Mouse (Mus musculus) intestine, embryonic 15.5 days (tissue): ENCODE measurements around the gene Ube2j2. TPM values are rescaled to one million over a fixed set of nuclear protein-coding genes. Genes with fewer than 3 reads are reported as not detected.

ENCODE experiments used
- ATAC-seq: fragments of 200-750 bp; cut with Nextera tagmentation; 2 replicates; pipeline ENCODE4 v1.8.0; 2017; ENCODE audit warnings: moderate TSS enrichment, moderate library complexity
- H3K27ac ChIP-seq: fragments of 300-500 bp; sonication (generic); 2 replicates; pipeline ENCODE4 v1.5.1; 2015; ENCODE audit warnings: mild to moderate bottlenecking, inconsistent platforms
- H3K27me3 ChIP-seq: fragments of 300-500 bp; sonication (generic); replicated peaks from 2 replicates; pipeline ENCODE4 v1.6.1; 2015; ENCODE audit warnings: inconsistent platforms
- H3K36me3 ChIP-seq: fragments of 300-500 bp; sonication (generic); 2 replicates; pipeline ENCODE4 v1.6.1; 2015; ENCODE audit warnings: inconsistent platforms
- H3K4me1 ChIP-seq: fragments of 300-500 bp; sonication (generic); replicated peaks from 2 replicates; pipeline ENCODE4 v1.6.1; 2015; ENCODE audit warnings: inconsistent platforms
- H3K4me2 ChIP-seq: fragments of 300-500 bp; sonication (generic); replicated peaks from 2 replicates; pipeline ENCODE4 v1.6.1; 2015; ENCODE audit warnings: mild to moderate bottlenecking, inconsistent platforms
- H3K4me3 ChIP-seq: fragments of 300-500 bp; sonication (generic); replicated peaks from 2 replicates; pipeline ENCODE4 v1.5.1; 2015; ENCODE audit warnings: inconsistent platforms
- H3K9ac ChIP-seq: fragments of 300-500 bp; sonication (generic); 2 replicates; pipeline ENCODE4 v1.6.1; 2015; ENCODE audit warnings: inconsistent platforms
- H3K9me3 ChIP-seq: fragments of 300-500 bp; sonication (generic); 2 replicates; pipeline ENCODE4 v1.6.1; 2016; ENCODE audit warnings: inconsistent platforms
- WGBS: fragments of 180-500 bp; shearing (Covaris S2); methylation state at CpG from one replicate; pipeline ENCODE4 v1.1.7; 2015; 5-methylcytosine and 5-hydroxymethylcytosine counted together
- polyA plus RNA-seq: library from polyadenylated mRNA; unstranded; fragments of >200 nt; fragmentation: Nextera tagmentation; extraction: Ambion mirVana; gene quantifications from 2 replicates; pipeline ENCODE4 v1.2.1, GENCODE M21; 2015

The Ube2j2 gene
- 100 and 105 TPM in 2 replicates for polyA plus RNA-seq

- ATAC-seq: peak; percentile 98
- no peaks in the 10 kb centered on the region for H3K27me3 ChIP-seq
- peak within 1 kb of the TSS; percentile 93 for H3K4me2 ChIP-seq
- H3K27ac ChIP-seq: peak within 1 kb of the TSS; percentile 82
- no peaks in the 10 kb centered on the region for H3K9me3 ChIP-seq
- peak within 1 kb of the TSS; percentile 95 for H3K9ac ChIP-seq
- under 1% methylated on average over 82 of the region's 85 CpGs for WGBS
- peak within 1 kb of the TSS; percentile 95 for H3K4me3 ChIP-seq
- peaks cover 22% of the 10 kb centered on the region for H3K4me1 ChIP-seq
- H3K36me3 ChIP-seq: no peaks in the 10 kb centered on the region; the same call in 1 of the 2 replicates
Measured at GRCm38 (mm10) chr4:155943534-155944249, at the start of gene Ube2j2. TSS of gene Ube2j2 (plus strand) at chr4:155943831.

- Histone ChIP-seq H3K4me2 (peak overlapping the region; percentile 49), H3K9me3 (no peaks in the 10 kb centered on the region), H3K9ac (0 out of 2 replicates have a peak overlapping the region, but pooled peaks have one; percentile 26), H3K36me3 (peaks cover 1% of the 10 kb centered on the region; the same call in 1 of the 2 replicates), H3K27ac (peak overlapping the region; percentile 64), H3K4me3 (peak overlapping the region; percentile 14; the same call in 1 of the 2 replicates), H3K4me1 (peaks cover 42% of the 10 kb centered on the region), H3K27me3 (no peaks in the 10 kb centered on the region)
- 24% methylated on average over 8 of the region's 8 CpGs for WGBS
- no peak for ATAC-seq
Measured at GRCm38 (mm10) chr4:155894311-155894881, 49.2 kb upstream of the Ube2j2 start.

GRCm38 (mm10) chr4:155895216-155895615 is 48.4 kb upstream of the Ube2j2 start:
- Histone ChIP-seq H3K4me3 (no peak overlapping the region), H3K4me1 (peaks cover 40% of the 10 kb centered on the region), H3K9ac (peak overlapping the region; percentile 26; the same call in 1 of the 2 replicates), H3K36me3 (peaks cover 3% of the 10 kb centered on the region; the same call in 1 of the 2 replicates), H3K27ac (peak overlapping the region; percentile 64), H3K4me2 (peak overlapping the region; percentile 49), H3K27me3 (no peaks in the 10 kb centered on the region), H3K9me3 (no peaks in the 10 kb centered on the region)
- 35% methylated on average over 6 of the region's 6 CpGs for WGBS
- no peak for ATAC-seq

DNA sequence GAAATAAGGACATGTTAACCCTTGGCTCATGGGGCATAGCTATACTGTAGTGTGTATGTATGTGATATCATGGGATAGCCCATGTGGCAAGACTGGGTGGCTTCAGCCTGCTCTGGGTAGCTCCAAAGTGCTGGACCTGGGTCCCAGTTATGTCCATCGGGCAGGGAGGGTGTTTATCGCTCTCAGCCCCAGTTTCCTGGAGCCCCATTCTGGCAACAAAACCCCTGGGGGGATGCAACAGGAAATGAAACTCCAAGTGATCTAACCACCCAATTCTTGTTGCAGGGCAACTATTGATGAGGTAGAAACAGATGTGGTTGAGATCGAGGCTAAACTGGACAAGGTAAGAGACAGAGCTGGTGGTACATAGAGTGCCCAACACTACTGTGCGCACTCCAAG is 47.8 kb upstream of the Ube2j2 start:
- Histone ChIP-seq H3K36me3 (peaks cover 3% of the 10 kb centered on the region; the same call in 1 of the 2 replicates), H3K27ac (no peak overlapping the region), H3K9ac (no peak overlapping the region), H3K4me1 (peaks cover 34% of the 10 kb centered on the region), H3K27me3 (no peaks in the 10 kb centered on the region), H3K4me3 (no peak overlapping the region), H3K4me2 (no peak overlapping the region), H3K9me3 (no peaks in the 10 kb centered on the region)
- 92% methylated on average over 4 of the region's 4 CpGs for WGBS
- no peak for ATAC-seq

DNA sequence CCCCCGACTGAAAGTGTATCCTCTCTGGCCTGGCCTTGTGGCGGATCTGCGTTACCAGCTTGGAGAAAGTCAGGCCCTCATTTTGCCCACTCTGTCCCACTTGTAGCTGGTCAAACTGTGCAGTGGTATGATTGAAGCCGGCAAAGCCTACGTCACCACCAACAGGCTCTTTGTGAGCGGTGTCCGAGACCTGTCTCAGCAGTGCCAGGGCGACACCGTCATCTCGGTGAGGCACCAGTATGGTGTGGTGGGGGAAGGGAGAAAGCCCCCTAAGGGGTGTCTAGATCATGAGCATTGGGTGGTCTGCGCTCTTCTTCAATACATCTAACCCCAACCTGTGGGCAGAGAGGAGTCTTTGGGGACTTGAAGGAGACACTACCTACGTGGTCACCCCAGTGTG is 47.2 kb upstream of the Ube2j2 start:
- WGBS: 94% methylated on average over 12 of the region's 12 CpGs
- no peak for ATAC-seq
- Histone ChIP-seq H3K27me3 (no peaks in the 10 kb centered on the region), H3K4me1 (peaks cover 32% of the 10 kb centered on the region), H3K36me3 (peaks cover 3% of the 10 kb centered on the region; the same call in 1 of the 2 replicates), H3K9ac (no peak overlapping the region), H3K27ac (no peak overlapping the region), H3K4me2 (no peak overlapping the region), H3K4me3 (no peak overlapping the region), H3K9me3 (no peaks in the 10 kb centered on the region)

DNA sequence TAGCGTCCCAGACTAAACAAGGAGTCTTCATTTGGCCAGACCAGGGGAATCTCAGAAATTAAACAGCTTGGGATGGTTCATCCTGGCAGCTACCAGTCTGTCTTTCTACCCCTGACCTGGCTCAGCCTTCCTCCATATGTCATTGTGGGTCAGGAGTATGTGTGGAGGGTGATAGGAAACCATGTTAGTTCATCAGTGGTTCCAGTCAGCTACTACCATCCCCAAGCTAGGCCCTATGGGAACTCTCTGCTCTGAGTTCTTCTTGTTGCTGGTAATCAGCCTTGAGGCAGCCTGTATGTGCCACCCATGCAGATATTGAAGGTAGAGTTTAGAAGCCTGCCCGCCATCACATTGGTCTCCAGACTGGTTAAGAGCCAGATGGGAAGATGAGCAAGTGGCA is 45.3 kb upstream of the Ube2j2 start:
- H3K4me2 ChIP-seq: no peak overlapping the region
- H3K9ac ChIP-seq: no peak overlapping the region
- H3K4me1 ChIP-seq: peaks cover 24% of the 10 kb centered on the region
- no peak overlapping the region for H3K27ac ChIP-seq
- no peak overlapping the region for H3K4me3 ChIP-seq
- peaks cover 21% of the 10 kb centered on the region for H3K36me3 ChIP-seq
- no peak for ATAC-seq
- H3K9me3 ChIP-seq: no peaks in the 10 kb centered on the region
- H3K27me3 ChIP-seq: no peaks in the 10 kb centered on the region
- 95% methylated on average over 2 of the region's 2 CpGs for WGBS

DNA sequence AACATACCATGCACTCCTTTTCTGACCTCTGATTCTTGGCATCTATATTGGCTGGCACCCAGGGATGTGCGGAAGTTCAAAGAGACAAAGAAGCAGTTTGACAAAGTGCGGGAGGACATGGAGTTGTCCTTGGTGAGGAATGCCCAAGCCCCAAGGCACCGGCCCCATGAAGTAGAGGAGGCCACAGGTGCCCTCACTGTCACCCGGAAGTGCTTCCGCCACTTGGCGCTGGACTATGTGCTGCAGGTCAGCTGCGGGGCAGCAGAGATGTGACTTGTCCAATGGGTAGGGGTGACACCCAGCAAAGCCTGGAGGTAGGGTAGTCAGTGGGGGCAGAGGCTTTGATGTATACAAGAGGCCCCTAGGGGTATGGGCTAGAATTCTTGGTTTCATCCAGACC is 44.3 kb upstream of the Ube2j2 start:
- Histone ChIP-seq H3K9ac (no peak overlapping the region), H3K27me3 (no peaks in the 10 kb centered on the region), H3K9me3 (no peaks in the 10 kb centered on the region), H3K4me3 (no peak overlapping the region), H3K27ac (no peak overlapping the region), H3K36me3 (peaks cover 25% of the 10 kb centered on the region), H3K4me2 (no peak overlapping the region), H3K4me1 (peaks cover 15% of the 10 kb centered on the region)
- WGBS: 93% methylated on average over 7 of the region's 7 CpGs
- no peak for ATAC-seq

- no peak for ATAC-seq
- H3K36me3 ChIP-seq: peaks cover 28% of the 10 kb centered on the region
- H3K4me2 ChIP-seq: no peak overlapping the region
Measured at GRCm38 (mm10) chr4:155901205-155901604, 42.4 kb upstream of the Ube2j2 start.

DNA sequence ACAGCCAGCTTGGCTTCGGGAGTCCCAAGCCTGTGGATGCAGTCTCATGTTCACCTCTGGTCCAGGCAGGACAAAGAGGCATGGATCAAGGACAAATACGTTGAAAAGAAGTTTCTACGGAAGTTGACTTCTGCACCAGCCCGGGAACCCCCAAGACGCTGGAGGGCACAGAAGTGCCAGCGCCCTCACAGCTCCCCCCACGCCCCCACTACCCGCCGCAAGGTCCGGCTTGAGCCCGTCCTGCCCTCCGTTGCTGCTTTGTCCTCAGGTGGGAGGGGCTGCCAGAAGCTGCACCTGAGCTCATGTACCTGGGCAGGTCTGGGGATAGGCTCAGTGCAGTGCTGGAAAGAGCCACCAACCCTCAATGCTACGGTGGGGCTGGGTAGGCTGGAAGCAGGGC is 40.4 kb upstream of the Ube2j2 start:
- H3K4me2 ChIP-seq: no peak overlapping the region
- no peak overlapping the region for H3K27ac ChIP-seq
- WGBS: 94% methylated on average over 13 of the region's 13 CpGs
- H3K9ac ChIP-seq: no peak overlapping the region
- peaks cover 28% of the 10 kb centered on the region for H3K36me3 ChIP-seq
- ATAC-seq: no peak
- H3K27me3 ChIP-seq: no peaks in the 10 kb centered on the region
- H3K4me1 ChIP-seq: no peaks in the 10 kb centered on the region
- H3K9me3 ChIP-seq: no peaks in the 10 kb centered on the region
- no peak overlapping the region for H3K4me3 ChIP-seq

More at GRCm38 (mm10) chr4:155901205-155901604, 42.4 kb upstream of the Ube2j2 start:
- Histone ChIP-seq H3K27ac (no peak overlapping the region), H3K4me3 (no peak overlapping the region), H3K9ac (no peak overlapping the region), H3K27me3 (no peaks in the 10 kb centered on the region), H3K9me3 (no peaks in the 10 kb centered on the region), H3K4me1 (no peaks in the 10 kb centered on the region)
- 73% methylated on average over 3 of the region's 3 CpGs for WGBS

- Histone ChIP-seq H3K4me2 (no peak overlapping the region), H3K4me3 (no peak overlapping the region), H3K36me3 (peaks cover 26% of the 10 kb centered on the region), H3K27me3 (no peaks in the 10 kb centered on the region), H3K4me1 (no peaks in the 10 kb centered on the region), H3K9ac (no peak overlapping the region), H3K27ac (no peak overlapping the region), H3K9me3 (no peaks in the 10 kb centered on the region)
- no peak for ATAC-seq
- 88% methylated on average over 13 of the region's 13 CpGs for WGBS
Measured at GRCm38 (mm10) chr4:155904318-155905102, 39.1 kb upstream of the Ube2j2 start.

- Histone ChIP-seq H3K27ac (no peak overlapping the region), H3K9ac (no peak overlapping the region), H3K4me3 (no peak overlapping the region), H3K4me2 (no peak overlapping the region), H3K9me3 (no peaks in the 10 kb centered on the region), H3K27me3 (no peaks in the 10 kb centered on the region), H3K36me3 (peaks cover 26% of the 10 kb centered on the region), H3K4me1 (no peaks in the 10 kb centered on the region)
- ATAC-seq: no peak
- WGBS: 85% methylated on average over 13 of the region's 13 CpGs
Measured at GRCm38 (mm10) chr4:155905634-155906033, 38.0 kb upstream of the Ube2j2 start.

GRCm38 (mm10) chr4:155906125-155906524 is 37.5 kb upstream of the Ube2j2 start:
- no peak overlapping the region for H3K4me3 ChIP-seq
- H3K9ac ChIP-seq: no peak overlapping the region
- peaks cover 26% of the 10 kb centered on the region for H3K36me3 ChIP-seq
- H3K9me3 ChIP-seq: no peaks in the 10 kb centered on the region
- no peak overlapping the region for H3K27ac ChIP-seq
- no peaks in the 10 kb centered on the region for H3K4me1 ChIP-seq
- H3K4me2 ChIP-seq: no peak overlapping the region
- 84% methylated on average over 9 of the region's 9 CpGs for WGBS
- no peaks in the 10 kb centered on the region for H3K27me3 ChIP-seq
- no peak for ATAC-seq
